Mouse (Mus musculus): ENCODE measurements around the gene Fto. TPM values are rescaled to one million over a fixed set of nuclear protein-coding genes. Genes with fewer than 3 reads are reported as not detected.

Fto gene
- polyA plus RNA-seq, 2 experiments from 2014 or later = 86.2 to 118 TPM

GRCm38 (mm10) chr8:91708661-91709060 lies 395.3 kb downstream of the Fto start:
- no peak for ATAC-seq

GRCm38 (mm10) chr8:91709768-91710167 lies 396.4 kb downstream of the Fto start:
- ATAC-seq = no peak

- no peak for ATAC-seq
Measured at GRCm38 (mm10) chr8:91711202-91711601, 397.9 kb downstream of the Fto start.

- ATAC-seq = no peak
Measured at GRCm38 (mm10) chr8:91711981-91712598, 398.8 kb downstream of the Fto start.

- no peak for ATAC-seq
Measured at GRCm38 (mm10) chr8:91712731-91713569, 399.6 kb downstream of the Fto start.

GRCm38 (mm10) chr8:91713677-91714312 lies 400.5 kb downstream of the Fto start:
- ATAC-seq = no peak

GRCm38 (mm10) chr8:91714733-91715132 lies 401.4 kb downstream of the Fto start:
- ATAC-seq = no peak

GRCm38 (mm10) chr8:91715387-91716085 lies 402.2 kb downstream of the Fto start:
- no peak for ATAC-seq

Other genes with a start within 250 kb of the Fto start
- gene Rbl2, start 243.5 kb upstream of the Fto start, polyA plus RNA-seq (2017; shearing (Covaris generic)) = 10 to 100 TPM; 65.5 to 74.2 TPM
- gene Aktip, start 113.5 kb upstream of the Fto start, polyA plus RNA-seq (2017; shearing (Covaris generic)) = 10 to 100 TPM; 31.2 to 37.6 TPM
- gene Rpgrip1l, start 263 bp upstream of the Fto start, polyA plus RNA-seq (2017; shearing (Covaris generic)) = 1 to 10 TPM; 2.6 to 2.7 TPM

Measured in CD4-positive, CD25-positive, alpha-beta regulatory T cell, adult 4 months (primary cell).